Mouse (Mus musculus): Measurements from ENCODE around the gene Sec14l3.
A peak's percentile ranks its signal among the peaks of the same experiment; 100 is the strongest.
"Not testable (repeated sequence)": the region's sequence is repeated elsewhere in the genome, so short reads cannot be mapped to it uniquely, and the experiment has no call there.

The Sec14l3 gene

DNA sequence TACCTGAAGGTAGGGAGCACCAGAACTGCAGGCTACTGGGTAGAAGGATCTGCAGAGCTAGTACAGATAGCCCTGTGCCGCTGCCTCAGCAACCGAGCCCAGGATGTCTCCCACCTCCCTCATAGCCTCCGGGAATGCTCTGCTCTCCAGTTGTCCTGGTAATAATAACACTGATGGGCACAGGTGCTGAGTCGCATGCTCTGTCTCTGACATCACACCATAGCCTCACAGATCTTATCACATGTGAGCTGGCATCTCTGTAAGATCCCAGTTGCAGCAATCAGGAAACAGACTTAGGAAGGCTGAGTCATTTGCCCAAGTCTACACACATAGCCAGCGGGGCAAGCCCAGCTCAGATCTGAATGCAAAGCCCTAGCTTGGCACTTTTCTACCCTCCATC is 37.2 kb downstream of the Sec14l3 start:
- DNase-seq (ENCODE audit: low spot score in 2 of 2): no peak

DNA sequence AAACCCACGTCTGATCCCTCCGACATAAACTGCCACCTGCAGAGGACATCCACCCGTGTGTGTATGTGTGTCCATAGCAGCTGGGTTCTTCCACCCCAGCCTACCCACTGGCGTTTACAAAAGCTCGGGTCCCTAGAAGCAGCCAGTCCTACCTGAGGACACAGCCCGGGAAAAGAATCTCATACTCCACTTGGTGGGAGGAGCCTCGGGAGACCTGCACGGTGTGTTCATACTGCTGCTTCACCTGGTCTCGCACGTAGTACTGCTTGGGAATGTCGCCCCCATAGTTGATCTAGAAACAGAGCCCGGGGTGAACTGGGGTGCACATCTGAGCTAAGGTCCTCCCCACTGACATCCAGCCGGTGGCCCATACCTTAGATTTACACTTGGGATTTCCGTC is 38.9 kb downstream of the Sec14l3 start:
- DNase-seq (ENCODE audit: low spot score in 2 of 2): no peak

DNA sequence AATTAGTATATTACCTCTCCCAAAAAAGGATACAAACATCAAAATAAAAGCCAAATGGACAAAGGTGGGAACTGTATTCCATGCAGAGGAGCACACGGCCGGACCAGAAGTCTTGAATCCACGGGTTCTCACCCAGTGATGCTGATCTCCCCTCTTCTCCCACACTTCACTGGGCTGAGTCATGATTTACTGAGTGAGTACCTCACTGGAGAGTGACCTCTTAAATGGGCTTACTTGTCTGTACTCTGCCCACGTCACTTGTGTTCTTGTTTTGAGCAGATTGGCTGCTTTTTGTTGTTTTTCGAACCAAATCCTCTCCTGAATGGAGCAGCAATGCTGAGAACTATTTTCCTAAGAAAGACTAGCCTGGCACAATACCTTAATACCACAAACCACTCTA is 40.3 kb downstream of the Sec14l3 start:
- DNase-seq (ENCODE audit: low spot score in 2 of 2): no peak

DNA sequence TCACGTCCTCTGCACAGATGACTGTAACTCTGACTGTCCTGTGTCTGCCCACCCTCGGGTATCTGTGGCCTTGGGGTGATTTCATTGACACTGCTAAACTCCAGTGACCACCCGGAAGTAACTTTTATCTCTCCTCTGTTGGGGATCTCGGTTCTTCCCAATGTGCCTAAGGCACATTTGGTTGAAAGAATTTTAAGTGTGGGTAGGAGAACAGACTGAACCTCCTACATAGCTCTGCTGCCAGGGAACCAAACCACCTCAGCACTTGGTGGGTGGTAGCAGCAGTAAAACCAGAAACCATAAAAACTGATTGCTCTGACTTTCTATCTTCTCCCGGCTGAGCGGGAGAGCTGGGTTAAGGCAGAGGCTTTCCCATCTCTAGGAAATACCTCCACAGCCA is 40.8 kb downstream of the Sec14l3 start:
- no peak for DNase-seq (ENCODE audit: low spot score in 2 of 2)

DNA sequence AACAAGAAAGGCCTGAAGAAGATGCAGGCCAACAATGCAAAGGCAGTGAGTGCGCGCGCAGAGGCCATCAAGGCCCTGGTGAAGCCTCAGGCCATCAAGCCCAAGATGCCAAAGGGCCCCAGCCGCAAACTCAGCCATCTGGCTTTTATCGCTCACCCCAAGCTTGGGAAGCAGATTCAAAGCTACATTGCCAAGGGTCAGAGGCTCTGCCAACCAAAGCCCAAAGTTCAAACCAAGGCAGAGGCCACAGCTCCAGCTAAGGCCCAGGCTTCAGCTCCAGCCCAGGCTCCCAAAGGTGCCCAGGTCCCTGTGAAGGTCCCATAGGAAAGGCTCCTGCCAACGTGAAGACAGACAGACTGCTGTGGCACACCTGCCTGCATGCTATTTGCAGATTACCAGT is 43.3 kb downstream of the Sec14l3 start:
- not testable (repeated sequence) for DNase-seq (ENCODE audit: low spot score in 2 of 2)

DNA sequence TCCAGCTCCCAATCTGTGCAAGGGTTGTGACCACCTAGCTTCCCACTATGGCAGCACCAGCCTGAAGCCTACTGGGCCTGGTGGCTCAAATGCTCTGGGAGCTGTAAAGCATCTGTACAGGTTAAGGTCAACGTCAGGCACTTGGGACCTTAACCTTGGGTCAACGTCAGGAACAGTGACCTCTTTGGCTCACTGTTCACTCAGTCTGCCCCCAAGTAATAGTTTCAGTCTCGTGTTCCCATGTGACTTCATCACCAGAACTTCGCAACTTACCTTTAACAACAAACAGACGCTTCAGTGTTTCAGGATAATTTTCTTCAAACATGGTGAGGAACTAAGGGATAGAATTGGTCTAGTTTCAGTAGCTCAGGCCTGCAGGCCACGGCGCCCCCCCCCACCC is 44.0 kb downstream of the Sec14l3 start:
- DNase-seq (ENCODE audit: low spot score in 2 of 2): no peak

DNA sequence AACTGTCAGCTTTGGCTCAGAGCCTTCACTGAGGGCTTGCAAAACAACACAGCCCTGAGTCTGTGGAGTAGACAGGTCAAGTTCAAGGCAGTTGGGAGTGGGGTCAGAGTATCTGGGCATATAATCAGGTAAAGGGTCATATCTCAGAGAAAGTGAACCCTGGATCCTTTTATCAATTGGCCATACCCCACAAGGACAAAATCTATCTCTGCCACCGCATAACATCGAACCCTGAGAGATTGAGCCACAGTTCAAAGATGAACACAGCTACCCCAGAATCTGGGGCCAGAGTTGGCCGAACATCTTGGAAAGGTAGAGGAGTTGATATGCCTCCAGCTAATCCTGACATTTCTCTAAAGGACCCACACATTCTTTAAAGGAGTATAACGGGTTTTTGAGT is 47.4 kb downstream of the Sec14l3 start:
- no peak for DNase-seq (ENCODE audit: low spot score in 2 of 2)

DNA sequence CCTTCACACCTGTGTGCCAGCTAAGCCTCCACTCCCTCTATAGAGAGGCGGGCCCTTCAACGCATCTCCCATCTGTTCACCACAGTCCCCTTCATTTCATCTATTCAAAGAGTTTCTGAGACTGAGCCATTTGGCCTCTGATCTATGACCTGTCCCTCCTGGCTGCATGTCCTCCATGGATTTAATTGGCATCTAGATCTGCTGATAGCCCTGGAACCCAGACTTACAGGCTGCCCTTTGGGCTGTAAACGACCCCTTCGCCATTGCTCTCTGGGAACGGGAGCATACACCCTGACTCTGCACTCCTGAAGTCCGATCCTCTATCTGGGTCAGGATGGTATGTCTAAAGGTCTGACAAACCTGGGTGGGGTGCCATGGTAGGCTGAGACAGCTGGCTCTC is 48.2 kb downstream of the Sec14l3 start:
- DNase-seq (ENCODE audit: low spot score in 2 of 2): no peak

DNA sequence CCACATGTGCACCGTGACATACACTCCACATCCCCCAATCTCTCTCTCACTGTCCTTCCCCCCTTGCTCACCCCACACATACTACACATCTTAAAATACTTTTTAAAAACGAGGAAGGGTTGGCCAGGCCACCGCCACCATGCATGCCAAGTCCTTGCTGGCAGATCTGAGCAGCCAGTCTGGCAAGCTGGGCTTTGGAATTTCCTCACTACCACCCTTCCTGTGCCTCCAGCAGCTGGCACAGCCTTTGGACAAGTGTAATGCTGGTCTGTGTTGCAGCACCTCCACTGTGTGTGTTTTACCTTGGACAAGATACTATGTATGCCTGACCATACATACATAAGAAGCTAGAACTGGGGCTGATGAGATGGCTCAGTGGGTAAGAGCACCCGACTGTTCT is 48.9 kb downstream of the Sec14l3 start:
- no peak for DNase-seq (ENCODE audit: low spot score in 2 of 2)

DNA sequence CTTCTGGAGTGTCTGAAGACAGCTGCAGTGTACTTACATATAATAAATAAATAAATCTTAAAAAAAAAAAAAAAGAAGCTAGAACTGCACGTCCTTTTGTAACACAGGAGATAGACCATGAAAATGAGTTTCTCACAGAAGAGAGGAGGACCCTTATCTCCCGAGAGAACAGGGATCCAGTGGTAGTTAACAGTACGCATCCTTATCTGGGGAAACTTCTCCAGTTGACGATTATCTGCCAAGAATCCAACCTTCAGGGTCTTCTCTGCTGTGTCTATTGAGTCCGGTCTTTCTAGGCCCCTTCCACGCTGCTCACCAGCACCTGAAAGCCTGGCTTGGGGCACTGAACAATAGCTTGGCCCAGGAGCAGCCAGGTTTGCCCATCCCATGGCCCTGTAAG is 49.3 kb downstream of the Sec14l3 start:
- no peak for DNase-seq (ENCODE audit: low spot score in 2 of 2)

DNA sequence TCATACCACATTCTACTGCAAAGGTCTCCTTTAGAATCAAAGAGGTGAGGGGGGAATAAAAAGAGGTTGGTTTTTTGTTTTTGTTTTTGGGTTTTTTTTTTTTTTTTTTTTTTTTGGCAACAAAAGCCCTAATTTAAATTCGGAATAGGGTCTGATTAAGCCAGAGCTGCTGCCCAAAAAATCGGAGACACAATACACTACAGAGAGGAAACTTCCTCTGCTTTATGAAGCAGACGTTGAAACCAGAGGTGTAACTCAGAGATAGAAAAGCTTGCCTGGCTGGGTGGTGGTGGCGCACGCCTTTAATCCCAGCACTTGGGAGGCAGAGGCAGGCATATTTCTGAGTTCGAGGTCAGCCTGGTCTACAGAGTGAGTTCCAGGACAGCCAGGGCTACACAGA is 49.9 kb downstream of the Sec14l3 start:
- DNase-seq (ENCODE audit: low spot score in 2 of 2): not testable (repeated sequence)

DNA sequence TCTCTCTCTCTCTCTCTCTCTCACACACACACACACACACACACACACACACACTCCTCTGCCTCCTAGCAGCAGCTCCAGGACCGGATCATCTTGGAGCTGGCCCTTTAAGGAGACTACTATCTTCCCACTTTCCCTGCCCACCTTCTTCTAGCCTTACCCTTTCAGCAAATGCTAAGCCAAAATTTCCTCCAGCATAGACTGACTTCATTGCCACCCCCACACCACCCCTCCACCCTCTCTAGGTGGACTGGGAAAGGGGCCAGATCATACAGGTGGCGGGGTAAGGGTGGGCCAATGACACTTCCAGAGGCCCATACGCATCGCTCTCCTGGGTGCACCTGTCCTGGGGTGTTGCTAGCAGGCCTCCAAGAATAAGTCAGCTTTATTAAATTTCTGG is 50.8 kb downstream of the Sec14l3 start:
- DNase-seq (ENCODE audit: low spot score in 2 of 2): no peak

DNA sequence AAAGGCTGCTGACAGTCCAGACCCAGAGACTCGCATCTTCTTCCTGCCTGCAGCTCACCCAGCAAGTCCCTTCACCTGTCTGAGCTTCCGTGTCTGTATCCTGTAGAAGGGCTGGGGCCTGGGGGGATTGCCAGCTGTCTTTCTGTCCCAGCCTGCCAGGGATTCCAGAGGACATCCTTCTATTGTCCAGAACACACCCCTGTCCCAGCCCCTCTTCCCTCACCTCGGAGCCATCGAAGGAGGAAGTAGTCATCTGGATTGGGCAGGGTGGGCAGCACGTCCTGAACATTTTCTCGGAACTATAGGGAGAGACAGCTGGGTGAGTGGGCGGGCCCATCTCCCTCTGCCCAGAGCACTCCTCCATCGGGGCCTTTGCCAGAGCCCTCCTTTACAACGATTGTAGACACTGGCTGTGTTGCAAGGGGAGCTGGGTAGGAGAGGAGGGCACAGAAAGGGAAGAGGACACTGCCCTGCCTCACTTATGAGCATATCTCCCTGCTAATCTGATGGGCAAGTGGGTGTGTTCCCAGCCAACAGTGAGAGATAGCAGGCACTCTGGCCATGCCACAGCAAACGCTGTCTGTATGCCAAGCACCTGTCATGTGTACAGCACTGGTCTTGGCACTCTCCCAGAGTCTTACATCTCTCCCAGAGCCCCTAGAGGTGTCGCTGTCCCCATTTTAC is 52.0 kb downstream of the Sec14l3 start:
- no peak for DNase-seq (ENCODE audit: low spot score in 2 of 2)

DNA sequence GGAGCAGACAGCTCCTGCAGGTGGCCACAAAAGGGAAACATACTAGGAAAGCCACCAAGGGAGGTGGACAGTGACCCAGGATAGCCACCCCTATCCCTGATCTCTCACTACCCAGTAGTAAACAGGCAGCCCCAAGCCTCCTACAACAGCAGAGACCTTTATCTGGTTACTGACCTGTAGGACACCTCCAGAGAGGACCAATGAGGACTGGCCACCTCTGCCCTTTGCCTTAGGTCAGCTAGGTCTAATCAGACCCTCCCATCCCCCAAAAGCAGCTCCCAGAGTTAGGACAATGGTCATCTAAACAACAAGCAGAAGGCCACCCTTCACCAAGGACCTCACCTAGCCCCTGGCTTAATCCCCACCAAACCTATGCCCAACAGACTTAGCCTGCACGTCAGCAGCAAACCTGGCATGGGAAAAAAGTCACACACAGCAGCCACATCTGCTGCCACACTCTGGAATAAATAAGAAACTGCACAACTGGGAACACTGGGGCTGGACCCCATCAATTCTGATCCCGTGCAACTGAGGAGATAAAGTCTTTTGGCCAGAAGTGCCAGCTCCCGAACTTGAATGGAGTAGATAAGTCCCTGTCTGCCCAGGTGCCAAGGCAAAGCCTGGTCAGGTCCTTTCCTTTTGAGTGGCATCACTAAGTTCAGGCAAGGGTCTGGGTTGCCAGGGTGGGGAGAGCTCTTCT is 52.9 kb downstream of the Sec14l3 start:
- no peak for DNase-seq (ENCODE audit: low spot score in 2 of 2)

DNA sequence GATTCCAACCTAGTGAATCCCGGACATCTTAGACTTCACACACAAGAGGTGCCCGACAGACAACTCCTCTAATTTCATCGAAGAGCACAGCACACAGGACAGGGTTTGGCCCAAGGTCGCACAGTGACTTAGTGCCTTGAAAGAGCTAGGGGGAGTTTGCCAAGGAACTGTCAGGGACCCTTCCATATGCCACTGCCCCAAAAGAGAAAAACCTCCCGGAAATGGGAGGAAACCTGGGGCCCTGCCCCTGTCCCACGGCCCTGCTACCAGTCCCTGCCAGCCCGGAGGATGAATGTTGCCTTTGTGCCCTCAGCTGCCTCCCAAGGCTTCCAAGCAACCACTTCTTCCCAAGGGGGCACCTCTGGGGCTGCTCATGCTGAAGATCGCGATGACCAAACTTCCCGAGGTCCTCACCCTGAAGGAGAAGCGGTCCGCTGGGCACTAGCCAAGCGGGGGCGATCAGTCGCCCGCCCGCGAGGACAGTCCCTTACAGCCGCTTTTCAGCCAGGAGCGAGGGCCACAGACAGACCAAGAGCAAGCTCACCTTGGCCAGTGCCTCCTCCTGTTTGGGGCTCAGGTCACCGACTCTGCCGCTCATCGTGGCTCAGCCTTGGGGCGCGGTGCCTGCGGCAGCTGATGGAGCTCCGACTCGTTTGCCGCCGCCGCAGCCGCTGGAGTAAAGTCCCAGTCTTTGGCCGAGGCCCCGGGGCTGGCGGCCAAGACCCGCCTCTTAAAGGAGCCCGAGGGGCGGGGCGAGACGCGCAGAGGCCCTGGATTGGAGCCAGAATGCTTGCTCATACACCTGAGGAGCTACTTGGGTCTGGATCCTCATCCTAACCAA is 53.7 kb downstream of the Sec14l3 start:
- peak; percentile 66 to 67 for DNase-seq (ENCODE audit: low spot score in 2 of 2)

DNA sequence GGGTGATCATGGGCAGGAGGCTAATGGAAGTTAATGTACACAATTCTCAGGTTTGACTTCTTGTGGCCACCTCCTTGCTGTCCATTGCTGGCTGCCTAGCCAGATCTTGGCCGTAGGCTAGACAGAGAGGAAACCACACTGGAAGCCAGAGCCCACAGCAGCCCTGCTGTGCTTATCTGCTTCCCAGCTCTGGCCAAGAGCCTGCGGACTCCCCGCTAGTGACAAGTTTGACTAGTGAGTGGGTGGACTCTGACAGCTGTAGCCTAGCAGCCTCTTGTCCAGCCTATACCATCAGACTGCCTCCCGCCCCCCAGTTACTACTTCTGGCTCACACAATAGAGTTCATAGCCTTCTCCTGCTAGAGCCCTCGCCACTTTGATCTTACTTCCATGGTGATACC is 55.0 kb downstream of the Sec14l3 start:
- no peak for DNase-seq (ENCODE audit: low spot score in 2 of 2)

DNA sequence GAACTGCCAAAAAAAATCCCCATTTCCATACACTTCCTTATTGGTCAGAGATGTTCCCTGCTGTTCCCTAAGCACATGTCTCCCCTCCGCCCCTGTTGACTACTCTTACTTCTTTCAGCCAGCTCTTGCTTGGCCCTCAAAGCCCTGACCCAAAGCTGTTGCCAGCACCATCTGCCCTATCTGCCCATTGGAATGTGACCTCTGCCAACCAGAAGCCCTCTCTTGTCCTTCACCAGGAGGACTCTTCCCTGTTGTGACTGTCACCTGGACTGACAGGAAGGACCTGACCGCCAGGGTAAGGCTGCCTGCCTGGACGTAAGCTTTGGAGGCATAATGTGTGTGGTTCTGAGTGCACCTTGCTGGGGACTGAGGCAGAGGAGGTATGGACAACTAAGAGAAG is 57.0 kb downstream of the Sec14l3 start:
- no peak for DNase-seq (ENCODE audit: low spot score in 2 of 2)

DNA sequence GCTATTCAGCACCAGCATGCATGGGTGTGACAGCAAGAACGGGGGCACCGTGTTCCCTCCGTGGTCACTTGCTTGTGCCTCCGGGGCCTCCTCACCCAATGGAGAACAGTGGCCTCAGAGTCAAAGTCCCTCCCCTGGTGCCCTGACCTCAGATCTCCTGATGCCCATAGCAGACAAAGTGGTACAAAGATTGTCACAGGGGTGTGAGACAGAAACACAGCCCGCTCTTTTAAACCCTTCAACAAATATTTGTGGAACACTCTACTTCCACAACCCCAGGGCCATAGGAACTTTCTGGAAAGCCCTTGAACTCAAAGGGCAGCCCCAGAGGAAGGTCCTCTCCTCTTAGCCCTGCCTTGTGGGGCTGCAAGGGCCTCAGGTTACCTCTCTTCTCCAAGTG is 57.6 kb downstream of the Sec14l3 start:
- no peak for DNase-seq (ENCODE audit: low spot score in 2 of 2)

DNA sequence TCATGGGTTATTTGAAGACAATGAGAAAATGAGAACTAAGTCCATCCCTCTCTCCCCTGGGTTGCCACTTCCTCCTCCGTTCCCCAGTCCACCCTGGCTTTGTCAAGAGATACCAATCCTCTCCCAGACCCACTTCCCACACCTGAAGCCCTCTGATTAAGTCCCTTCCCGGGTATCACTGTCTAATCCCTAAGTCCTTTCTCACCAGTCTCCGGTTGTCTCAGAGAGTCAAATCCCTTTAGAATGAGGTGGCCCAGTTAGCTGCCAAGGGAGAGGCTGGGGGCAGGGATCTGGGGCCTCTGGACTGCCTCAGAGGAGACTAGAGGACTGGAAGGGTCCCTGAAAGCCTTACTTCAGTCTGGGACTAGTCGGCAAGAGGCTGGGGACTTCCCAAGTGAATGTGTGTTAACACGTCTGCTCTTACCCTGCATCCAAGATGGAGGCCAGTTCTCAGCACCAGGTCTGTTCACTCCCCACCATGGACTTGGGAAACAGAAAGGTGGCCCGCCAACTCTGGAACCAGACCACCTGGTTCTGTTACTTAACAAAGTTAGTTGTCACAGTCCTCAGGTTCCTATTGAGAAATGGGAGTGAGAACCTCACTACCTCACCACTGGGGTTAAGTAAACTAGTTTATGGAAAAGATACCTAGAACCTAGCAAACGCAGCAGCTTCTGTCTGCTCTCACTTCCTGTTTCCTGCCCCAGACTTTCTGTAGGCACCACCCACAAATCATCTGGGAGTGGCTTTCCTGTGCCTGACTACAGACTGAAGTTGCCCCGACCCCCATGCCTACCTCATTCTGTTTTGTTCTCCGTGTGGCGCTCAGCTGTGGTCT is 58.3 kb downstream of the Sec14l3 start, which contains the start of gene Sec14l2:
Gene Sec14l2 (minus strand): TSS at position 674 of the 838 bp plus-strand sequence.
- no peak for DNase-seq (ENCODE audit: low spot score in 2 of 2)

DNA sequence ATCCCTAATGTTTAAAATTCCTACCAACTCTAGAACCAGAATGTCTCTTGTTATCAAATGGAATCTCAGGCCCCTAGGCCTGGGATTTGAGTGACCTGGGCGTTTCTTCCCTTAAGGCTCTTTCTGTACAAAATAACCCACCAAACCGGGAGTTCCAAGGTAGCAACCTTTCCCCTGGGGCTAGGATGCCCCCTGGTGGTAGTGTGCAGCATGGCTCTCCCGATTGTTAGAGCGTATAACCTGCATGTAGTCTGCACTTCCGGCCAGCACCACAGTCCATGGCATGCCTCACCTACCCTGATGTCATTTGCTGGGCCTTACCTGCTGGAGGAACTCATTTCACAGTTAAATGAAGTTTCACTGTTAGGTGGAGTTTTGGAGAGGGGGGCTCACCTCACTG is 59.3 kb downstream of the Sec14l3 start:
- DNase-seq (ENCODE audit: low spot score in 2 of 2): no peak

DNA sequence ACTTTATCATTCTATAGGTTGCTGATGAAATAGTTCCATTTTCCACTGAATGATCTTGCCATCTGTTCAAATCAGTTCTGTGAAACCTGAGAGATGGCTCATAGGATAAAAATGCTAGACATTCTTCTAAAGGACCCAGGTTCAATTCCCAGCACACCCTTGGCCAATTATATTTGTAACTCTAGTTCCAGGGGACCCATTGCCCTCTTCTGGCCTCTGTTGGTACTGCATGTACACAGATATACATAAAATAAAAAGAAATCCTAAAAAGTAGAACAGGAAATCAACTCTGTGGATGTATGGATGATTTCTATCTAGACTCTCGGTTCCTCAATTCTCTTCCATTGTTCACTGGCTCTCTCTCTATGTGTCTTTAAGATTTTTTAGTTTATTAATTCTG is 62.4 kb downstream of the Sec14l3 start:
- DNase-seq (ENCODE audit: low spot score in 2 of 2): no peak

All from frontal cortex, postnatal 10 days (tissue).